Mouse (Mus musculus) heart, embryonic 14.5 days (tissue): ENCODE results near the gene Rem2. TPM values are rescaled to one million over a fixed set of nuclear protein-coding genes. Genes with fewer than 3 reads are reported as not detected.

ENCODE experiments used
- ATAC-seq: fragments of 200-750 bp; cut with Nextera tagmentation; 2 replicates; pipeline ENCODE4 v1.8.0; 2017; ENCODE audit warnings: low read depth, moderate TSS enrichment; ENCODE audit not compliant: insufficient number of reproducible peaks, insufficient read depth, low FRiP score
- H3K27ac ChIP-seq, 2 experiments: fragments of 200-500 bp in 1 of 2; fragments of 300-500 bp in 1 of 2; sonication (generic) in 1 of 2; replicated peaks in 1 of 2; 2 replicates each; pipeline ENCODE4 v1.5.1; 2012 to 2014; ENCODE audit warnings: low read depth in 2 of 2, low read length in 2 of 2, control low read depth in 1 of 2, mild to moderate bottlenecking in 1 of 2, mixed read lengths in 1 of 2; ENCODE audit not compliant: control insufficient read depth in 1 of 2, insufficient read depth in 1 of 2
- H3K27me3 ChIP-seq: fragments of 300-500 bp; sonication (generic); 2 replicates; pipeline ENCODE4 v1.6.1; 2014; ENCODE audit warnings: mild to moderate bottlenecking, low read length, control low read depth; ENCODE audit not compliant: control insufficient read depth, insufficient read depth
- H3K36me3 ChIP-seq: fragments of 300-500 bp; sonication (generic); 2 replicates; pipeline ENCODE4 v1.6.1; 2014; ENCODE audit warnings: mild to moderate bottlenecking, control low read depth, low read length, mixed read lengths; ENCODE audit not compliant: control insufficient read depth, insufficient read depth
- H3K4me1 ChIP-seq, 2 experiments: fragments of 200-500 bp in 1 of 2; fragments of 300-500 bp in 1 of 2; sonication (generic) in 1 of 2; 2 replicates each; pipeline ENCODE4 v1.6.1; 2012 to 2014; ENCODE audit warnings: low read length in 2 of 2, control low read depth in 1 of 2, mixed read lengths in 1 of 2; ENCODE audit not compliant: control insufficient read depth in 2 of 2, insufficient read depth in 2 of 2
- H3K4me2 ChIP-seq: fragments of 300-500 bp; sonication (generic); 2 replicates; pipeline ENCODE4 v1.6.1; 2014; ENCODE audit warnings: mild to moderate bottlenecking, low read length
- H3K4me3 ChIP-seq, 2 experiments: fragments of 200-500 bp in 1 of 2; fragments of 300-500 bp in 1 of 2; sonication (generic) in 1 of 2; 2 replicates each; pipeline ENCODE4 v1.5.1; 2012 to 2014; ENCODE audit warnings: low read length in 2 of 2, mild to moderate bottlenecking in 2 of 2, control low read depth in 1 of 2, low read depth in 1 of 2, moderate library complexity in 1 of 2; ENCODE audit not compliant: control insufficient read depth in 1 of 2, insufficient read depth in 1 of 2
- H3K9ac ChIP-seq: fragments of 300-500 bp; sonication (generic); 2 replicates; pipeline ENCODE4 v1.6.1; 2014; ENCODE audit warnings: mild to moderate bottlenecking, low read length
- H3K9me3 ChIP-seq: fragments of 300-500 bp; sonication (generic); 2 replicates; pipeline ENCODE4 v1.6.1; 2016; ENCODE audit warnings: low read length, control low read depth; ENCODE audit not compliant: control insufficient read depth
- WGBS: fragments of 180-500 bp; shearing (Covaris S2); extraction: QIAGEN DNeasy Blood & Tissue Kit; methylation state at CpG from one replicate; pipeline ENCODE4 v1.1.7; 2014; 5-methylcytosine and 5-hydroxymethylcytosine counted together
- polyA plus RNA-seq: library from polyadenylated mRNA; unstranded; fragments of >200 nt; fragmentation: Nextera tagmentation; extraction: Ambion mirVana; gene quantifications from 2 replicates; pipeline ENCODE4 v1.2.1, GENCODE M21; 2014

Gene Rem2
- polyA plus RNA-seq, 1 experiment from 2014 or later: 1.4 TPM

GRCm38 (mm10) chr14:54481402-54481801, 5.5 kb downstream of the Rem2 start:
- Histone ChIP-seq H3K27ac (no peak overlapping the region), H3K4me3 (no peak overlapping the region), H3K36me3 (no peaks in the 10 kb centered on the region), H3K27me3 (peaks cover 14% of the 10 kb centered on the region), H3K9me3 (no peaks in the 10 kb centered on the region), H3K9ac (no peak overlapping the region), H3K4me2 (no peak overlapping the region), H3K4me1 (peaks cover 6 to 8% of the 10 kb centered on the region in 2 experiments)
- 67% methylated on average over 8 of the region's 8 CpGs for WGBS
- ATAC-seq: no peak

GRCm38 (mm10) chr14:54482498-54482897, 6.6 kb downstream of the Rem2 start:
- H3K27ac ChIP-seq: no peak overlapping the region
- peaks cover 12% of the 10 kb centered on the region for H3K27me3 ChIP-seq
- no peak overlapping the region for H3K4me2 ChIP-seq
- no peaks in the 10 kb centered on the region for H3K36me3 ChIP-seq
- H3K4me1 ChIP-seq: peaks cover 0 to 3% of the 10 kb centered on the region in 2 experiments; a peak in 1 of 4 replicates
- no peak for ATAC-seq
- H3K9me3 ChIP-seq: no peaks in the 10 kb centered on the region
- H3K4me3 ChIP-seq: no peak overlapping the region
- no peak overlapping the region for H3K9ac ChIP-seq
- 31% methylated on average over 9 of the region's 9 CpGs for WGBS

GRCm38 (mm10) chr14:54485899-54486298, 10.0 kb downstream of the Rem2 start:
- ATAC-seq: no peak
- no peaks in the 10 kb centered on the region for H3K4me1 ChIP-seq
- no peaks in the 10 kb centered on the region for H3K27me3 ChIP-seq
- no peak overlapping the region for H3K27ac ChIP-seq
- no peak overlapping the region for H3K9ac ChIP-seq
- H3K9me3 ChIP-seq: no peaks in the 10 kb centered on the region
- WGBS: 84% methylated on average over 7 of the region's 7 CpGs
- H3K4me3 ChIP-seq: no peak overlapping the region
- no peak overlapping the region for H3K4me2 ChIP-seq
- H3K36me3 ChIP-seq: no peaks in the 10 kb centered on the region

GRCm38 (mm10) chr14:54487732-54488131, 11.8 kb downstream of the Rem2 start:
- ATAC-seq: no peak

GRCm38 (mm10) chr14:54488350-54488749, 12.4 kb downstream of the Rem2 start:
- no peak overlapping the region for H3K4me2 ChIP-seq
- no peaks in the 10 kb centered on the region for H3K4me1 ChIP-seq
- no peaks in the 10 kb centered on the region for H3K9me3 ChIP-seq
- no peak overlapping the region for H3K4me3 ChIP-seq
- H3K27me3 ChIP-seq: no peaks in the 10 kb centered on the region
- H3K36me3 ChIP-seq: no peaks in the 10 kb centered on the region
- no peak overlapping the region for H3K27ac ChIP-seq
- no peak for ATAC-seq
- no peak overlapping the region for H3K9ac ChIP-seq

More at GRCm38 (mm10) chr14:54487732-54488131, 11.8 kb downstream of the Rem2 start:
- no peaks in the 10 kb centered on the region for H3K9me3 ChIP-seq
- no peak overlapping the region for H3K27ac ChIP-seq
- H3K27me3 ChIP-seq: no peaks in the 10 kb centered on the region
- no peaks in the 10 kb centered on the region for H3K36me3 ChIP-seq
- no peak overlapping the region for H3K9ac ChIP-seq
- H3K4me2 ChIP-seq: no peak overlapping the region
- H3K4me3 ChIP-seq: no peak overlapping the region
- 58% methylated on average over 2 of the region's 2 CpGs for WGBS
- no peaks in the 10 kb centered on the region for H3K4me1 ChIP-seq

GRCm38 (mm10) chr14:54492345-54493131, 16.6 kb downstream of the Rem2 start:
- H3K4me3 ChIP-seq: no peak overlapping the region
- WGBS: 65% methylated on average over 18 of the region's 18 CpGs
- no peaks in the 10 kb centered on the region for H3K4me1 ChIP-seq
- no peak overlapping the region for H3K9ac ChIP-seq
- ATAC-seq: no peak
- no peaks in the 10 kb centered on the region for H3K9me3 ChIP-seq
- no peaks in the 10 kb centered on the region for H3K27me3 ChIP-seq
- H3K27ac ChIP-seq: no peak overlapping the region
- H3K4me2 ChIP-seq: no peak overlapping the region
- no peaks in the 10 kb centered on the region for H3K36me3 ChIP-seq

- Histone ChIP-seq H3K27ac (no peak overlapping the region), H3K4me3 (no peak overlapping the region), H3K36me3 (no peaks in the 10 kb centered on the region), H3K4me1 (no peaks in the 10 kb centered on the region), H3K4me2 (no peak overlapping the region), H3K9me3 (no peaks in the 10 kb centered on the region), H3K27me3 (no peaks in the 10 kb centered on the region), H3K9ac (no peak overlapping the region)
- ATAC-seq: no peak
- WGBS: 69% methylated on average over 5 of the region's 5 CpGs
Measured at GRCm38 (mm10) chr14:54493236-54493635, 17.3 kb downstream of the Rem2 start.

GRCm38 (mm10) chr14:54494234-54494633, 18.3 kb downstream of the Rem2 start:
- no peak overlapping the region for H3K4me3 ChIP-seq
- no peaks in the 10 kb centered on the region for H3K4me1 ChIP-seq
- WGBS: 1% methylated on average over 3 of the region's 3 CpGs
- no peak for ATAC-seq
- H3K27me3 ChIP-seq: no peaks in the 10 kb centered on the region
- H3K9ac ChIP-seq: no peak overlapping the region
- H3K27ac ChIP-seq: no peak overlapping the region
- H3K4me2 ChIP-seq: no peak overlapping the region
- H3K36me3 ChIP-seq: no peaks in the 10 kb centered on the region
- H3K9me3 ChIP-seq: no peaks in the 10 kb centered on the region
